Mouse (Mus musculus) forebrain, embryonic 15.5 days (tissue): ENCODE results near the gene Dlgap1. TPM values are rescaled to one million over a fixed set of nuclear protein-coding genes. Genes with fewer than 3 reads are reported as not detected.

ENCODE experiments used
- ATAC-seq: fragments of 200-750 bp; cut with Nextera tagmentation; replicated peaks from 2 replicates; pipeline ENCODE4 v1.8.0; 2017; ENCODE audit warnings: mild to moderate bottlenecking, moderate TSS enrichment, moderate library complexity
- H3K27ac ChIP-seq: fragments of 300-500 bp; sonication (generic); replicated peaks from 2 replicates; pipeline ENCODE4 v1.5.1; 2015; ENCODE audit warnings: mild to moderate bottlenecking, inconsistent platforms
- H3K27me3 ChIP-seq: fragments of 300-500 bp; sonication (generic); 2 replicates; pipeline ENCODE4 v1.6.1; 2015; ENCODE audit warnings: inconsistent platforms
- H3K36me3 ChIP-seq: fragments of 300-500 bp; sonication (generic); 2 replicates; pipeline ENCODE4 v1.6.1; 2015; ENCODE audit warnings: mild to moderate bottlenecking, inconsistent platforms
- H3K4me1 ChIP-seq: fragments of 300-500 bp; sonication (generic); 2 replicates; pipeline ENCODE4 v1.6.1; 2015; ENCODE audit warnings: inconsistent platforms
- H3K4me2 ChIP-seq: fragments of 300-500 bp; sonication (generic); replicated peaks from 2 replicates; pipeline ENCODE4 v1.6.1; 2015; ENCODE audit warnings: mild to moderate bottlenecking, inconsistent platforms
- H3K4me3 ChIP-seq: fragments of 300-500 bp; sonication (generic); 2 replicates; pipeline ENCODE4 v1.5.1; 2015; ENCODE audit warnings: mild to moderate bottlenecking, inconsistent platforms
- H3K9ac ChIP-seq: fragments of 300-500 bp; sonication (generic); replicated peaks from 2 replicates; pipeline ENCODE4 v1.6.1; 2015; ENCODE audit warnings: mild to moderate bottlenecking, inconsistent platforms
- H3K9me3 ChIP-seq: fragments of 300-500 bp; sonication (generic); 2 replicates; pipeline ENCODE4 v1.6.1; 2016; ENCODE audit warnings: inconsistent platforms
- WGBS: fragments of 180-500 bp; shearing (Covaris S2); methylation state at CpG from one replicate; pipeline ENCODE4 v1.1.7; 2015; ENCODE audit warnings: mixed read lengths; 5-methylcytosine and 5-hydroxymethylcytosine counted together
- polyA plus RNA-seq: library from polyadenylated mRNA; unstranded; fragments of >200 nt; fragmentation: Nextera tagmentation; extraction: Ambion mirVana; gene quantifications from 2 replicates; pipeline ENCODE4 v1.2.1, GENCODE M21; 2015

The Dlgap1 gene
- polyA plus RNA-seq: 31.0 and 33.6 TPM in 2 replicates

- ATAC-seq: peak; percentile 93
- under 1% methylated on average over 93 of the region's 105 CpGs for WGBS
Measured at GRCm38 (mm10) chr17:69969021-69969815, at the start of gene Dlgap1. TSS of gene Dlgap1 (plus strand) at chr17:69969073.

DNA sequence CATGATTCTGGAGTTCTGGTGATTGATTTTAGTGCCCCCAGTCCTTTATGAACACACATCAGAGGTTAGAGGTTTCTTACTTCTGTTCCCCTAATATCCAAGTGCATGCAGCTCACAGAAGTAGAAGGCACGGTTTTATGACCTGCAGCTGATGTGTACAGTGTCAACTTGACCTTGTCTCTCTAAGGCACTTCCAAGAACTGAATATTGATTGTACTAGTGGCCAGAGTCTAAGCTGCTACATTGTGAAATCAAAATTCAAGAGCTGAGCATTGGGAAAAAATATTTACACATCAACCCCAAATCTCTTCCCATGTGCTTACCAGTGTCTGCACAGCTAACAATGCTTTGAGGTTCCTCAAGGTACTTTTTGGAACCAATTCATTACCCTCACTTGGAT is 13.9 kb upstream of the Dlgap1 start:
- no peaks in the 10 kb centered on the region for H3K9me3 ChIP-seq
- no peak overlapping the region for H3K4me2 ChIP-seq
- WGBS: 75% methylated on average over 1 of the region's 1 CpGs

More at GRCm38 (mm10) chr17:69969021-69969815, at the start of gene Dlgap1:
- no peaks in the 10 kb centered on the region for H3K27me3 ChIP-seq
- H3K9me3 ChIP-seq: no peaks in the 10 kb centered on the region
- H3K9ac ChIP-seq: peak within 1 kb of the TSS; percentile 69
- H3K4me2 ChIP-seq: peak within 1 kb of the TSS; percentile 69
- H3K27ac ChIP-seq: peak within 1 kb of the TSS; percentile 87
- H3K4me3 ChIP-seq: peak within 1 kb of the TSS; percentile 80
- no peaks in the 10 kb centered on the region for H3K36me3 ChIP-seq
- H3K4me1 ChIP-seq: peaks cover 8% of the 10 kb centered on the region

GRCm38 (mm10) chr17:69969816-69970750 is 1.2 kb downstream of the Dlgap1 start:
- H3K27me3 ChIP-seq: no peaks in the 10 kb centered on the region
- H3K4me1 ChIP-seq: peaks cover 8% of the 10 kb centered on the region
- peak overlapping the region; percentile 69 for H3K4me2 ChIP-seq
- H3K4me3 ChIP-seq: peak overlapping the region; percentile 80
- ATAC-seq: peak; percentile 46
- no peaks in the 10 kb centered on the region for H3K36me3 ChIP-seq
- H3K27ac ChIP-seq: peak overlapping the region; percentile 87
- H3K9ac ChIP-seq: peak overlapping the region; percentile 69
- no peaks in the 10 kb centered on the region for H3K9me3 ChIP-seq
- WGBS: 1% methylated on average over 43 of the region's 43 CpGs

More for the DNA sequence above, 13.9 kb upstream of the Dlgap1 start:
- no peak for ATAC-seq
- Histone ChIP-seq H3K9ac (no peak overlapping the region), H3K27me3 (no peaks in the 10 kb centered on the region), H3K4me3 (no peak overlapping the region), H3K36me3 (no peaks in the 10 kb centered on the region), H3K27ac (no peak overlapping the region), H3K4me1 (no peaks in the 10 kb centered on the region)

DNA sequence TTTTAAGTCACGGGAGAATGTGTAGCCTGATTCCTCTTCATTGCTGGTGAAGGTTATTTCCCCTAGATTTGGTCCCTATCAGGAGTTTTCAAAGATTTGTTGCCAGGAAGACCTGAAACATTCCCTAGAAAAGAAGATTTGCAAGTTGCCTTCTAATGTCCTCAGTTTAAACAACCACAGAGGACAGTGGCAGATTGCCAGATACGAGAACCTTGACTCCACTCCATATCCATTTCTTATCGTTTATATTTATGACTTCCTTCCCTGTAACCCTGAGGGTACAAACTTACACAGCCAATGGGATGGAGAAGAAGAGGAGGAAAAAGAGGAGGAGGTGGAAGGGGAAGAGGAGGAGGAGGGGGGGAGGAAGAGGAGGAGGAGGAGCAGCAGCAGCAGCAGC is 4.2 kb downstream of the Dlgap1 start:
- Histone ChIP-seq H3K4me2 (no peak overlapping the region), H3K36me3 (no peaks in the 10 kb centered on the region), H3K9ac (no peak overlapping the region), H3K4me1 (peaks cover 8% of the 10 kb centered on the region), H3K27me3 (no peaks in the 10 kb centered on the region), H3K4me3 (no peak overlapping the region), H3K9me3 (no peaks in the 10 kb centered on the region), H3K27ac (no peak overlapping the region)
- WGBS: 90% methylated on average over 3 of the region's 3 CpGs
- ATAC-seq: no peak

- Histone ChIP-seq H3K27ac (no peak overlapping the region), H3K36me3 (no peaks in the 10 kb centered on the region), H3K9me3 (no peaks in the 10 kb centered on the region), H3K4me3 (no peak overlapping the region), H3K4me2 (no peak overlapping the region), H3K27me3 (no peaks in the 10 kb centered on the region), H3K9ac (no peak overlapping the region), H3K4me1 (peaks cover 5% of the 10 kb centered on the region)
- ATAC-seq: no peak
- WGBS: 65% methylated on average over 6 of the region's 6 CpGs
Measured at GRCm38 (mm10) chr17:69973991-69974390, 5.1 kb downstream of the Dlgap1 start.

- WGBS: 79% methylated on average over 6 of the region's 6 CpGs
- no peak overlapping the region for H3K4me3 ChIP-seq
- H3K36me3 ChIP-seq: no peaks in the 10 kb centered on the region
- no peaks in the 10 kb centered on the region for H3K9me3 ChIP-seq
- ATAC-seq: no peak
- no peaks in the 10 kb centered on the region for H3K27me3 ChIP-seq
- no peak overlapping the region for H3K9ac ChIP-seq
- no peak overlapping the region for H3K27ac ChIP-seq
- no peaks in the 10 kb centered on the region for H3K4me1 ChIP-seq
- H3K4me2 ChIP-seq: no peak overlapping the region
Measured at GRCm38 (mm10) chr17:69982236-69982923, 13.5 kb downstream of the Dlgap1 start.

DNA sequence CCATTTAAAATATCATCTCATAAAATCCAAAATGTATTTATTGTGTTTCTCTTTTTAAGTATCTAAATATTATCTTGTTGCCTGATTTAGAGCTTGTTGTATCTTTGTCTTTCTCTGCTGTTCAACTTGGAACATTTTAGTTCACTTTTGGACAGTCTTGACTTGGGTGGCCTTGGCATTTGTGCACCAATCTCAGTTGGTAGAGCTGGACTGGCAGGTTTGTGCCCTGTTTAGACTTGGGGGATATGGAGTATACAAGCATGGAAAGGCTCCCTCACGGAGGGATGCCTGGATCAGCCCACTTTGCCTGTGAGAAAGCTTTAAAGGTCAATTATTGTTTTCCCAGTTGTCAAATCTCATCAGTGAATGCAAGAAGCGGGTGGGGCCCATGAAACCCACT is 27.5 kb downstream of the Dlgap1 start:
- no peaks in the 10 kb centered on the region for H3K4me1 ChIP-seq
- no peaks in the 10 kb centered on the region for H3K27me3 ChIP-seq
- H3K4me3 ChIP-seq: no peak overlapping the region
- no peak overlapping the region for H3K27ac ChIP-seq
- no peak overlapping the region for H3K9ac ChIP-seq
- no peaks in the 10 kb centered on the region for H3K9me3 ChIP-seq
- no peaks in the 10 kb centered on the region for H3K36me3 ChIP-seq
- H3K4me2 ChIP-seq: no peak overlapping the region
- 78% methylated on average over 2 of the region's 2 CpGs for WGBS
- ATAC-seq: no peak

DNA sequence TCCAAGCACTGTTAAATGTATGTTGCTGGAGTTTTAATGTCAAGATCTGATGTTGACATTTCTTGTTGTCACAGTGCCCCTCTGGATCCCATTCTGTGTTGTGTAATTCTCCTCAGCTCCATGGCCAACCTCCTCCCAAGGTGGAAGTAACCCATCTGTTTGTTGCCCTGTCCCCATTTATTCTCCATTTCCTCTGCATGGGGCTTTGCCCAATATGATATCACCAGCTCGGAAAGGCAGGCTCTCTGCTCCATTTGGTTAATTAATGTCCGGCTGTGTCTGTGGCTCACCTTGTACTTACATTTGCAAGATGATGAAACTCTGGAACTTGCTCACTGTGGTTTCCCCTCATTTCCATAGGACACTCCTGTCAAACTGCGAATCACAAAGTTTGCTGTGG is 33.2 kb downstream of the Dlgap1 start:
- H3K4me2 ChIP-seq: no peak overlapping the region
- H3K4me3 ChIP-seq: no peak overlapping the region
- 84% methylated on average over 3 of the region's 3 CpGs for WGBS

GRCm38 (mm10) chr17:70004628-70005027 is 35.8 kb downstream of the Dlgap1 start:
- H3K27ac ChIP-seq: no peak overlapping the region
- 76% methylated on average over 6 of the region's 6 CpGs for WGBS
- ATAC-seq: no peak
- H3K4me3 ChIP-seq: no peak overlapping the region
- H3K27me3 ChIP-seq: no peaks in the 10 kb centered on the region
- H3K9ac ChIP-seq: no peak overlapping the region
- H3K36me3 ChIP-seq: no peaks in the 10 kb centered on the region
- H3K4me2 ChIP-seq: no peak overlapping the region
- H3K9me3 ChIP-seq: no peaks in the 10 kb centered on the region
- no peaks in the 10 kb centered on the region for H3K4me1 ChIP-seq

More for the DNA sequence above, 33.2 kb downstream of the Dlgap1 start:
- H3K27ac ChIP-seq: no peak overlapping the region
- no peaks in the 10 kb centered on the region for H3K27me3 ChIP-seq
- no peak overlapping the region for H3K9ac ChIP-seq
- no peak for ATAC-seq
- H3K9me3 ChIP-seq: no peaks in the 10 kb centered on the region
- H3K4me1 ChIP-seq: no peaks in the 10 kb centered on the region
- no peaks in the 10 kb centered on the region for H3K36me3 ChIP-seq

GRCm38 (mm10) chr17:70007607-70008006 is 38.7 kb downstream of the Dlgap1 start:
- Histone ChIP-seq H3K9me3 (no peaks in the 10 kb centered on the region), H3K9ac (no peak overlapping the region), H3K4me1 (no peaks in the 10 kb centered on the region), H3K27ac (no peak overlapping the region), H3K4me3 (no peak overlapping the region), H3K27me3 (no peaks in the 10 kb centered on the region), H3K4me2 (no peak overlapping the region), H3K36me3 (no peaks in the 10 kb centered on the region)
- WGBS: 94% methylated on average over 5 of the region's 5 CpGs
- no peak for ATAC-seq

DNA sequence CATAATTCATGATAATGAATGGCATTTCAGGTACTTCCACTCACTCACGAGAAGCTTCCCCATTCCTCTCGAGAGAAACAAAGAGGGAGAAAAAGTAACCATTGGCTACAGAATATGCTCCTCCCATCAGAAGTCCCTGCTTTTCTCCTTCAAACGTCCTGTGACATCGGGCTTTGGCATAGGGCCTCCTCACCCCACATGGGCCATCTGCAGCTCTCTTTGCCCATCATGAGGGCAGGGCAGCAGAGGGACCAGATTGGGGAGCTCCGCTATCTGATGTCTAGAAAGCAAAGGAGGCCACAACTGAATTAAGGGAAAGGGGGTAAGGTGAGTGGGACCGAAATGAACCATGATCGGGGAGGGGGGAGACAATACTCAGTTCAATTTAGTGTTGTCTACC is 47.6 kb downstream of the Dlgap1 start:
- ATAC-seq: no peak
- H3K4me3 ChIP-seq: no peak overlapping the region
- no peak overlapping the region for H3K4me2 ChIP-seq
- H3K27me3 ChIP-seq: no peaks in the 10 kb centered on the region
- H3K4me1 ChIP-seq: no peaks in the 10 kb centered on the region
- H3K9ac ChIP-seq: no peak overlapping the region
- 68% methylated on average over 7 of the region's 7 CpGs for WGBS
- H3K36me3 ChIP-seq: no peaks in the 10 kb centered on the region
- H3K27ac ChIP-seq: no peak overlapping the region
- H3K9me3 ChIP-seq: no peaks in the 10 kb centered on the region

DNA sequence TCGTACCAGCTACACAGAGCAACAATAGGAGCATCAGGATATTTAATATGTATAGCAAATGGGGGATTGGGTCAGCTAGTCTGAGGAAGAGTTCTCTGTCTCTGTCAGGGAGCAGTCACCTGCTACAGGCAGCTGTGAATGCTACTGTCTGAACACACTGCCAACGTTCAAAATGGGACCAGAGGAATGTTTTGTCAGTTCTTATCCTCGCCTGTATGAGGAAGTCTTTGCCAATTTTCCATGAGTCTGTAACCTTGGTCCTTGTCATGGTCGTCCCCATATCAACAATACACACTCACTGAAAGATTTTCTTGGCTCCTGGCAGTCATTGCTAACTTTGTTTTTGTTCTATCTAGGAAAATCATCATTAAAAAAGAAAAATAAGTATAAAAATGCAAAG is 51.5 kb downstream of the Dlgap1 start:
- no peak for ATAC-seq
- no peaks in the 10 kb centered on the region for H3K36me3 ChIP-seq
- no peak overlapping the region for H3K9ac ChIP-seq
- no peak overlapping the region for H3K4me2 ChIP-seq
- H3K4me1 ChIP-seq: no peaks in the 10 kb centered on the region
- H3K27ac ChIP-seq: no peak overlapping the region
- no peak overlapping the region for H3K4me3 ChIP-seq
- no peaks in the 10 kb centered on the region for H3K9me3 ChIP-seq
- H3K27me3 ChIP-seq: no peaks in the 10 kb centered on the region
- WGBS: 76% methylated on average over 4 of the region's 4 CpGs
